Mouse (Mus musculus): ENCODE measurements around the gene Ier5. TPM values are rescaled to one million over a fixed set of nuclear protein-coding genes. Genes with fewer than 3 reads are reported as not detected.

Gene Ier5
- 10 to 100 TPM; 29.8 to 32.4 (median 31.2) TPM for total RNA-seq (2022)

GRCm38 (mm10) chr1:155099280-155099848, at the start of gene Ier5:
Gene Ier5 (minus strand): TSS chr1:155099636.
- DNase-seq (ENCODE audit: low spot score in 2 of 2): peak; percentile 95 to 97

- DNase-seq (ENCODE audit: low spot score in 2 of 2): no peak
These were observed 47.8 kb upstream of the Ier5 start for GRCm38 (mm10) chr1:155147228-155147627.

- no peak for DNase-seq (ENCODE audit: low spot score in 2 of 2)
These were observed 47.1 kb upstream of the Ier5 start, which contains the start of gene Mr1 for GRCm38 (mm10) chr1:155146572-155146980. Gene Mr1 (minus strand): TSS chr1:155146814.

GRCm38 (mm10) chr1:155145620-155146019, 46.2 kb upstream of the Ier5 start:
- DNase-seq (ENCODE audit: low spot score in 2 of 2): no peak

- peak; percentile 44 to 64 for DNase-seq (ENCODE audit: low spot score in 2 of 2)
These were observed 40.6 kb upstream of the Ier5 start for GRCm38 (mm10) chr1:155140076-155140475.

GRCm38 (mm10) chr1:155138795-155139194, 39.4 kb upstream of the Ier5 start:
- no peak for DNase-seq (ENCODE audit: low spot score in 2 of 2)

GRCm38 (mm10) chr1:155134866-155135265, 35.4 kb upstream of the Ier5 start:
- no peak for DNase-seq (ENCODE audit: low spot score in 2 of 2)

- no peak for DNase-seq (ENCODE audit: low spot score in 2 of 2)
These were observed 28.0 kb upstream of the Ier5 start for GRCm38 (mm10) chr1:155127429-155127934.

- DNase-seq (ENCODE audit: low spot score in 2 of 2): no peak
These were observed 27.3 kb upstream of the Ier5 start for GRCm38 (mm10) chr1:155126716-155127115.

- no peak for DNase-seq (ENCODE audit: low spot score in 2 of 2)
These were observed 25.0 kb upstream of the Ier5 start for GRCm38 (mm10) chr1:155124397-155124796.

GRCm38 (mm10) chr1:155121977-155122939, 22.8 kb upstream of the Ier5 start:
- peak; percentile 44 to 52 for DNase-seq (ENCODE audit: low spot score in 2 of 2)

- no peak for DNase-seq (ENCODE audit: low spot score in 2 of 2)
These were observed 20.3 kb upstream of the Ier5 start for GRCm38 (mm10) chr1:155119719-155120118.

GRCm38 (mm10) chr1:155113946-155114345, 14.5 kb upstream of the Ier5 start:
- no peak for DNase-seq (ENCODE audit: low spot score in 2 of 2)

- DNase-seq (ENCODE audit: low spot score in 2 of 2): no peak
These were observed 13.4 kb upstream of the Ier5 start for GRCm38 (mm10) chr1:155112875-155113274.

GRCm38 (mm10) chr1:155112118-155112517, 12.7 kb upstream of the Ier5 start:
- DNase-seq (ENCODE audit: low spot score in 2 of 2): no peak

GRCm38 (mm10) chr1:155111491-155111890, 12.1 kb upstream of the Ier5 start:
- DNase-seq (ENCODE audit: low spot score in 2 of 2): no peak

GRCm38 (mm10) chr1:155109387-155110350, 10.2 kb upstream of the Ier5 start:
- no peak for DNase-seq (ENCODE audit: low spot score in 2 of 2)

GRCm38 (mm10) chr1:155108412-155108811, 9.0 kb upstream of the Ier5 start:
- DNase-seq (ENCODE audit: low spot score in 2 of 2): no peak

- DNase-seq (ENCODE audit: low spot score in 2 of 2): no peak
These were observed 8.4 kb upstream of the Ier5 start for GRCm38 (mm10) chr1:155107843-155108242.

- DNase-seq (ENCODE audit: low spot score in 2 of 2): no peak
These were observed 6.9 kb upstream of the Ier5 start for GRCm38 (mm10) chr1:155106310-155106709.

GRCm38 (mm10) chr1:155103991-155104390, 4.6 kb upstream of the Ier5 start:
- no peak for DNase-seq (ENCODE audit: low spot score in 2 of 2)
